ENCODE assay signal across 47 mouse cellular contexts in the genomic region with DNA sequence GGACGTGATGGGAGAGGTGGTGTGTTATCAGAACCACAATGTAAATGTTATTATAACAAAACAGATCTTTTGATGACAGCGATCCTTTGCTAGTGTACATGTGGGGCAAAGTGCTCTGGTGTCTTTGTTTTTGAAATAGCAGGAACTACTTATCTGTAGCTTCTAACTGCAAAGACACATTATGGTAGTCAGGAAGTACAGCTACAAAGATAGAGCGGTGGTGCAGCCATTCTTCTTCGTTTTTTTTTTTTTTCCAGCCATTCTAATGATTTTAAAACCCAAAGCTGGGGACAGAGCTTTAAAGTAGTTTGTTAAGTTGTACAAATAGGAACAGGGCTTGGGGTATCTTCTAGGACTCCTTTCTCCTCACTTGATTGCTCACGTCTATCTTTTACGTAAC. TPM values are rescaled to one million over a fixed set of nuclear protein-coding genes. Genes with fewer than 3 reads are reported as not detected.
"Had no signal": no experiment of that assay in that cellular context is flagged by ENCODE, and none has a peak within 500 bp of the region (broad histone marks: within the 10 kb centered on the region; RNA-seq: fewer than 3 reads in every experiment).

No protein-coding gene starts in this region.

- H3K9me3 ChIP-seq: limb, embryonic 10.5 days; limb, embryonic 12.5 days; limb, embryonic 13.5 days; limb, embryonic 15.5 days; liver, embryonic 12.5 days; liver, embryonic 13.5 days; liver, embryonic 15.5 days; lung, embryonic 15.5 days; megakaryocyte, embryonic 14.5 days; midbrain, embryonic 10.5 days; midbrain, embryonic 12.5 days; midbrain, embryonic 13.5 days; midbrain, embryonic 15.5 days; neural tube, embryonic 12.5 days had no signal

- H3K4me2 ChIP-seq: limb, embryonic 12.5 days; limb, embryonic 13.5 days; limb, embryonic 15.5 days; liver, embryonic 11.5 days; liver, embryonic 12.5 days; liver, embryonic 13.5 days; liver, embryonic 15.5 days; lung, embryonic 14.5 days; lung, embryonic 15.5 days; midbrain, embryonic 11.5 days; midbrain, embryonic 12.5 days; midbrain, embryonic 13.5 days; midbrain, embryonic 15.5 days; neural tube, embryonic 12.5 days had no signal

- H3K27ac ChIP-seq: limb, embryonic 10.5 days; limb, embryonic 12.5 days; limb, embryonic 13.5 days; limb, embryonic 15.5 days; liver, embryonic 12.5 days; liver, embryonic 13.5 days; liver, embryonic 14.5 days; liver, embryonic 15.5 days; lung, embryonic 15.5 days; macrophage; midbrain, embryonic 10.5 days; midbrain, embryonic 12.5 days; midbrain, embryonic 13.5 days; midbrain, embryonic 15.5 days; neural tube, embryonic 12.5 days had no signal

- DNase-seq: left cerebral cortex, postnatal 4 days; liver; liver, embryonic 13.5 days; liver, postnatal 0 days; lung, adult 18-20 months; lung, adult 2 months; lung, embryonic 14.5 days; lung, postnatal 10 days; lung, postnatal 14 days; lung, postnatal 36 days; lung, postnatal 4 days; midbrain, embryonic 14.5 days had no signal

- H3K36me3 ChIP-seq: midbrain, embryonic 15.5 days had no signal

- ATAC-seq: liver, embryonic 12.5 days; liver, postnatal 0 days; lung, postnatal 0 days; midbrain, embryonic 13.5 days; midbrain, embryonic 15.5 days had no signal

- H3K9ac ChIP-seq: limb, embryonic 12.5 days; limb, embryonic 13.5 days; limb, embryonic 15.5 days; liver, embryonic 12.5 days; liver, embryonic 13.5 days; liver, embryonic 14.5 days; liver, embryonic 15.5 days; liver, postnatal 0 days; lung, embryonic 14.5 days; lung, embryonic 15.5 days; midbrain, embryonic 12.5 days; midbrain, embryonic 13.5 days; midbrain, embryonic 15.5 days; neural tube, embryonic 12.5 days had no signal

- H3K27me3 ChIP-seq: limb, embryonic 12.5 days; limb, embryonic 13.5 days; limb, embryonic 15.5 days; liver, embryonic 12.5 days; liver, embryonic 13.5 days; liver, embryonic 15.5 days; lung, embryonic 15.5 days; midbrain, embryonic 12.5 days; midbrain, embryonic 15.5 days; neural tube, embryonic 12.5 days had no signal

- H3K4me3 ChIP-seq: limb, embryonic 10.5 days; limb, embryonic 12.5 days; limb, embryonic 13.5 days; limb, embryonic 15.5 days; liver, embryonic 12.5 days; liver, embryonic 13.5 days; liver, embryonic 15.5 days; lung, embryonic 15.5 days; megakaryocyte, embryonic 14.5 days; midbrain, embryonic 10.5 days; midbrain, embryonic 12.5 days; midbrain, embryonic 13.5 days; midbrain, embryonic 15.5 days; myocyte; neural tube, embryonic 12.5 days had no signal

RNA-seq across cellular contexts. Expression of gene Panx3, which starts 9.6 kb away (rescaled TPM):
- total RNA-seq: left cerebral cortex, adult 8-10 months; left cerebral cortex, postnatal 10 days; left cerebral cortex, postnatal 14 days; left cerebral cortex, postnatal 25 days; left cerebral cortex, postnatal 36 days; left cerebral cortex, postnatal 4 days; liver, adult 2 months; megakaryocyte progenitor cell, adult 5-6 weeks; megakaryocyte, adult 5-6 weeks; megakaryocyte-erythroid progenitor cell, adult 5-6 weeks; midbrain, postnatal 0 days; monocyte, adult 5-6 weeks had no signal
- polyA plus RNA-seq: limb, embryonic 10.5 days; limb, embryonic 11.5 days; liver, adult 2 months; liver, embryonic 11.5 days; liver, embryonic 12.5 days; liver, embryonic 13.5 days; liver, embryonic 14.5 days; liver, embryonic 15.5 days; liver, embryonic 16.5 days; liver, postnatal 0 days; lung, adult 2 months; lung, embryonic 14.5 days; macrophage; midbrain, embryonic 13.5 days; midbrain, embryonic 14.5 days; midbrain, embryonic 15.5 days; neural tube, embryonic 11.5 days; neural tube, embryonic 12.5 days had no signal

RNA-seq across cellular contexts. Expression of gene Spa17, which starts 45.9 kb away (rescaled TPM):
- total RNA-seq: monocyte, adult 5-6 weeks had no signal

RNA-seq across cellular contexts. Expression of gene Olfr160, which starts 56.6 kb away (rescaled TPM):
- total RNA-seq: left cerebral cortex, adult 8-10 months; left cerebral cortex, postnatal 10 days; left cerebral cortex, postnatal 14 days; left cerebral cortex, postnatal 25 days; left cerebral cortex, postnatal 36 days; left cerebral cortex, postnatal 4 days; liver, adult 2 months; megakaryocyte progenitor cell, adult 5-6 weeks; megakaryocyte, adult 5-6 weeks; megakaryocyte-erythroid progenitor cell, adult 5-6 weeks; midbrain, postnatal 0 days; monocyte, adult 5-6 weeks had no signal
- polyA plus RNA-seq: limb, embryonic 10.5 days; limb, embryonic 11.5 days; limb, embryonic 12.5 days; limb, embryonic 13.5 days; limb, embryonic 14.5 days; limb, embryonic 15.5 days; liver, adult 2 months; liver, embryonic 11.5 days; liver, embryonic 12.5 days; liver, embryonic 13.5 days; liver, embryonic 14.5 days; liver, embryonic 15.5 days; liver, embryonic 16.5 days; liver, postnatal 0 days; lung, adult 2 months; lung, embryonic 14.5 days; lung, embryonic 15.5 days; lung, embryonic 16.5 days; lung, postnatal 0 days; macrophage; midbrain, embryonic 10.5 days; midbrain, embryonic 11.5 days; midbrain, embryonic 12.5 days; midbrain, embryonic 13.5 days; midbrain, embryonic 14.5 days; midbrain, embryonic 15.5 days; midbrain, postnatal 0 days; myocyte; neural tube, embryonic 11.5 days; neural tube, embryonic 12.5 days had no signal
